Comparison of ENCODE assay signal across 12 mouse cellular contexts in genomic region chr2:91852446-91853191, GRCm38 (mm10).
DNase-seq lines count a peak whose midpoint lies in the region; ATAC-seq lines count a peak whose summit lies in the region.
"Had no signal": no experiment of that assay in that cellular context is flagged by ENCODE, and none has a peak within 500 bp of the region (broad histone marks: within the 10 kb centered on the region; RNA-seq: fewer than 3 reads in every experiment).

No protein-coding gene starts in this region.

- intact Hi-C loops in left cerebral cortex, postnatal 14 days (cut with DNase I) = no loop called here

- H3K4me3 ChIP-seq in embryonic facial prominence, embryonic 14.5 days (ENCODE audit: low read depth, low read length) = no peak overlapping the region
- no peak overlapping the region for H3K4me3 ChIP-seq in embryonic facial prominence, embryonic 10.5 days
- no peak overlapping the region for H3K4me3 ChIP-seq in midbrain, embryonic 10.5 days
- H3K4me3 ChIP-seq: erythroblast, embryonic 14.5 days had no signal

- H3K36me3 ChIP-seq in embryonic facial prominence, embryonic 14.5 days (ENCODE audit: control insufficient read depth, insufficient read depth, low read length) = no peaks in the 10 kb centered on the region
- no peaks in the 10 kb centered on the region; the same call in 1 of the 2 replicates for H3K36me3 ChIP-seq in embryonic facial prominence, embryonic 10.5 days (replicated peaks)
- no peaks in the 10 kb centered on the region for H3K36me3 ChIP-seq in midbrain, embryonic 10.5 days

- no peak for ATAC-seq in embryonic facial prominence, embryonic 14.5 days (ENCODE audit: low read depth)

- H3K9me3 ChIP-seq in embryonic facial prominence, embryonic 14.5 days (ENCODE audit: control insufficient read depth, low read length) = no peaks in the 10 kb centered on the region
- no peaks in the 10 kb centered on the region for H3K9me3 ChIP-seq in embryonic facial prominence, embryonic 10.5 days
- no peaks in the 10 kb centered on the region for H3K9me3 ChIP-seq in midbrain, embryonic 10.5 days (replicated peaks)

- H3K4me1 ChIP-seq in embryonic facial prominence, embryonic 14.5 days (ENCODE audit: control insufficient read depth, insufficient read depth, low read length) = no peaks in the 10 kb centered on the region
- H3K4me1 ChIP-seq in embryonic facial prominence, embryonic 10.5 days = no peaks in the 10 kb centered on the region
- H3K4me1 ChIP-seq in midbrain, embryonic 10.5 days = peaks cover 28% of the 10 kb centered on the region

- no peaks in the 10 kb centered on the region for H3K27me3 ChIP-seq in embryonic facial prominence, embryonic 14.5 days (replicated peaks; ENCODE audit: control insufficient read depth, insufficient read depth, low read length)
- no peaks in the 10 kb centered on the region for H3K27me3 ChIP-seq in embryonic facial prominence, embryonic 10.5 days (replicated peaks; ENCODE audit: low read depth, poor library complexity, severe bottlenecking)
- 0 out of 2 replicates have a peak, but pooled peaks cover 4% of the 10 kb centered on the region for H3K27me3 ChIP-seq in midbrain, embryonic 10.5 days (ENCODE audit: low read depth, poor library complexity, severe bottlenecking)

- H3K9ac ChIP-seq in embryonic facial prominence, embryonic 14.5 days (ENCODE audit: low read depth, low read length) = no peak overlapping the region

- 45% methylated on average over 2 of the region's 2 CpGs for WGBS in embryonic facial prominence, embryonic 14.5 days
- WGBS in embryonic facial prominence, embryonic 10.5 days = 34% methylated on average over 2 of the region's 2 CpGs
- 19% methylated on average over 2 of the region's 2 CpGs for WGBS in midbrain, embryonic 10.5 days

- DNase-seq in embryonic facial prominence, embryonic 14.5 days (ENCODE audit: low spot score) = peak; percentile 62
- no peak for DNase-seq in embryonic facial prominence, embryonic 10.5 days (ENCODE audit: low spot score)
- peak; percentile 76 for DNase-seq in Muller cell, postnatal 12 days (ENCODE audit: inconsistent ontology term)
- DNase-seq in cerebellum, postnatal 14 days = peak; percentile 4 to 18
- peak; percentile 57 for DNase-seq in midbrain, embryonic 10.5 days (ENCODE audit: low spot score)
- no peak for DNase-seq in testis, postnatal 14 days (ENCODE audit: low spot score)
- DNase-seq in B cell, adult 2 months = no peak
- no peak for DNase-seq in left cerebral cortex, postnatal 14 days (ENCODE audit: low spot score in 2 of 2)
- DNase-seq: right cerebral cortex, postnatal 4 days had no signal

- H3K4me2 ChIP-seq in embryonic facial prominence, embryonic 14.5 days (ENCODE audit: low read depth, low read length) = no peak overlapping the region
- H3K4me2 ChIP-seq: liver, embryonic 11.5 days had no signal

- H3K27ac ChIP-seq in embryonic facial prominence, embryonic 14.5 days (replicated peaks; ENCODE audit: low read depth, low read length) = no peak overlapping the region
- H3K27ac ChIP-seq in embryonic facial prominence, embryonic 10.5 days (replicated peaks) = no peak overlapping the region
- H3K27ac ChIP-seq in midbrain, embryonic 10.5 days (replicated peaks) = 0 out of 2 replicates have a peak overlapping the region, but pooled peaks have one; percentile 52
- H3K27ac ChIP-seq: macrophage had no signal

Comparison
In these comparisons a context has a peak if more than half of its experiments do, and no peak if none do; other contexts are left out.
1. DNase-seq: peak in embryonic facial prominence, embryonic 14.5 days (single experiment), Muller cell, postnatal 12 days (single experiment), cerebellum, postnatal 14 days (2 of 2) and midbrain, embryonic 10.5 days (single experiment); none in embryonic facial prominence, embryonic 10.5 days (single experiment), testis, postnatal 14 days (single experiment), B cell, adult 2 months (0 of 2) and left cerebral cortex, postnatal 14 days (0 of 2).